Mouse (Mus musculus): Measurements from ENCODE around the gene Uhrf1.

Gene Uhrf1

DNA sequence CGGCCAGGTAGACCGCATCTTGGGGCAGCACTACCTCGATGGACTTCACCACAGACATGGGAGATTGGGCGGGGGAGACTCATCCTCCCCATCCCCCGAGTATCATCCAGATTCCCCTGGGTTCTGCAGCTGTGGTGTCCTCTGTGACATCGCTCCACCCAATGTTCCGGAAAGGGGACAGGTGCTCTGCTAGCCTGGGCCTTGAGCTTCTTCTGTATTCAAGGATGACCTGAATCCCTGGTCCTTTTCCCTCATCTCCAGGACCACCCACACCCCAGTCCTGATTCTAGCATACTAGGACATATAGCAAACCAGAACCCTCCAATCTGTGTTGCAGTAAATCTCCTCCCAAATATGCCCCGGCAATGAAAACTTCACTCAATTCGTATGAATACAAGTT is 2.9 kb upstream of the Uhrf1 start, which contains the start of gene Arrdc5:
TSS of gene Arrdc5 (minus strand) at position 101 of the 400 bp plus-strand sequence.
- DNase-seq (ENCODE audit: low read depth): no peak

DNA sequence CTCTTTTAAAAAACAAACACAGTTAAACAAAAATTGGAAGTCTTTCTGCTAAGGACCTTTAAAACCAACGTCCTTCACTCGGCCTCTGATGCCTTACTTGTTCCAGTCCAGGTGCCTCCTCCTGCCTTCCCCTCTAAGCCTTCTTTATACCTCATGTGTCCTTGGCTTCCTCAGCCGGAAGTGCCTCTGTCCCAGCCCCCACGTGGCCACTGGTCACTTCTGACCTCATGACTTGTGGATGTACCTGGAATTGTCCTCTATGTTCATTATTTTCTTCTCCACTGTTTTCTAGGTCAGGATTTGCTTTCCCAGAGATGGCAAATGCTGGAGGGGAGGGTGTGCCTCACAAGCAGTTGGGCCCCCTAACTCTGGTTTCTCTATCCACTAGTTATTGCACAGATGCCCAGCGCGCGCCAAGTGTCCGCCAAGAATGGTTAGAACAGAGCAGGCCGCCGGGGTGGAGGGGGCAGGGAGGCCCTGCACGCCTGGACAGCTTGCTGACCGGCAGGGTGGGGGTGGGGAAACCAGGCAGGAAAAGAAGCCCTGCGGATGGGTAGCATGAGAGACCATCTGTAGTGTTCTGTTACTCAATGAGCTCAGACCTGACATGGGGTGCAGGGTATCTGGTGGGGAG is 641 bp upstream of the Uhrf1 start:
- DNase-seq (ENCODE audit: low read depth): no peak

DNA sequence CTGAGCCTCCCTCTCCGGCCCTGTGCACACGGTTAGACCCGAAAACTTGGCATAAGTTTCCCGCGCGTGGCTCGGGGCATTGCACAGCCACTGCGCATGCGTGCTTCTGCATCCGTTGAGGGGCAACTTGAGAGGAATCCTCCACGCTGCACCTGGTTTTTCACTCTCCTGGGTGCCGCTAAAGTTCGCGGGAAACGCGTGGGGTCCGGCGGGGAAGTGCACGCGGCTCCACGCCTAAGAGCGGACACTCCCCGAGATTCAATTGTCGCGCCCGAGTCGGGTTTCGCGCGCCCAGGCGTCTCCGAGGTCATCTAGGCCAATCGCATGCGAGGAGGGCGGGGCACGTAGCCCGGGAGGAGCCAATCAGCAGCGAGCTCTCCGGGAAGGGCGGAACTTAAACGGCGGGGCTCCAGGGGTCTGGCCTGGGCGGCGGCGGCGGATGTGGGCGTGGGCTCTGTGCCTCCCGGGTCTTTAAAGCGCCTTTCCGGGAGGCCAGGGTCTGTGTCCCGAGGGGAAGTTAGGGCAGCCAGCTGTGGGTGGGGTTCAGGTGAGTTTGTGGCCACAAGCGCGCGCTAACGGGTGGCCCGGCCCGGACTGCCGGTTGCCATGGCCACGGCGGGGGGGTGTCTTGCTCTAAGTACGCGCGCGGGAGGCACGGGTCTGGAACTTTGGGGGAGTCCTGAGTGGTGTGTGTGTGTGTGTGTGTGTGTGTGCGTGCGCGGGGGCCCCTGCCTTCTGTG is 896 bp downstream of the Uhrf1 start:
- peak; percentile 99 for DNase-seq (ENCODE audit: low read depth)

DNA sequence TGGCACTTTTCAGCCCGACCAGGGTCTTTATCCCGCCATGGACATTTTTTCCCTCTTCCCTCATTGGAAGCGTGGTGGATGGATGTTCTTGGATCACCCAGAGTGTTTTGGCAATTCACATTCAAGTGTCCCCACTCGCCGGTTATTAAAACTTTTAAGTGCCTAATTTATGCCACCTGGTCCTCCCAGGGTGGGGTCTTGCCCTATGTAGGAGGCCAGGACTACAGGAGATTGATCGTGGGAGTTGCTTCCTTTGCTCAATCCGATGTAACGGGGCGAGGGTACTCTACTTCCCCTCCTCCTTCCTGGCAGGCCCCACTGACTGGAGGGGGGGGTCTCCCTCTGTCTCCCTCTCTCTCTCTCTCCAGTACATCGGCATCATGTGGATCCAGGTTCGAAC is 1.6 kb downstream of the Uhrf1 start:
- DNase-seq (ENCODE audit: low read depth): no peak

DNA sequence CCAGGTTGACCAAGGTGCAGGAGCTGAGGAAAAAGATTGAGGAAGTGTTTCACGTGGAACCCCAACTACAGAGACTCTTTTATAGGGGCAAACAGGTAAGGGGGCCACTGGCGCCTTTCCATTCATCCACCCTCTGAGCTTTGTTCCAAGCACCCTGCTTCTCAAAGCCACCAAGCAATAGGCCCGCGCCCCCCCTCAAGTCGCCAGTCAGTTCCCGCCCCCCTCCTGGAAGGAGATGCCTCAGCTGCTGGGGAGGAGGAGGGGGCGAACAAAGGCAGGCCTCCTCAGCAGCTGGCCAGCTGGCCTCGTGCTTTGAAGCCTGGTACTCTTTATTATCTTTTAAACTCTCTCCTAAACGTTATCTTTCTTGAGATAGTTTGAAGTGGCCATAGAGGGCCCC is 2.0 kb downstream of the Uhrf1 start:
- peak; percentile 20 for DNase-seq (ENCODE audit: low read depth)

DNA sequence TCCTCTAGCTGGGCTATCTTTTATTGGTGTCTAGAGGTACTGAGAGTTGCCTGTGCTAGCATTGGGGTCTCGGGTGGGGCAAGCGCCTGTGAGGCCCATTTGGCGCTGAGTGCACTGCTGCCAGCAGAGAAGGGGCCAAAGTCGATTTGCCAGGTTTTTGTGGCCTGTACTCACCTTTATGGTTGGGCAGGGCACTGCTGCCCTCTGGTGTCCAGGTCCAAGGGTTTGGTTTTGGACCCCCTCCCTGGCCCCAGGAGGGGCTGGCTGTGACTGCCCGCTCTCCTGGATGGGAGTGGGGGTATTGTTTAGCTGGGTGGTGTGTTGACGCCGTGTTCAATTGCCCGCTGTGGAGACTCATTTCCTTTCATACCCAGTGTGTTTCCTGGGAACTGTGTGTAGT is 2.7 kb downstream of the Uhrf1 start:
- peak; percentile 33 for DNase-seq (ENCODE audit: low read depth)

DNA sequence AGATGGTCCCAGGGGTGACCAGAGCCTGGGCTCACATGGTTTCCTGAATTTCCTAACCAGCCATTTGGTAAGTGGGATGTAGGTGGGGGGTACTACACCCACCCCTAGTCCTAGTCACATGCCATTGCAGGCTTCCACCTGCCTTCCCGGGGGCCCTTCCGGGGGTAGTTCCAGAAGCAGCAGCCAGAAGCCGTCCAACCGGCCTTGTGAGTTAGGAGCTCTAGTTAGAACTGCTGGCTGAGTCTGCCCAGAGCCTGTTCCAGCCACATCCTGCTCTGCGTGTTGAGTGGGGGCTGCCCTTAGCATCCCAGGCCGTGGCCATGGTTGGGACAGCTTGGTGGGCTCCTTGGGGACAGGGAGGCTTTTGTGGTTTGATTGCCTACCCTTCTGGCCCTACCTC is 5.0 kb downstream of the Uhrf1 start:
- DNase-seq (ENCODE audit: low read depth): no peak

DNA sequence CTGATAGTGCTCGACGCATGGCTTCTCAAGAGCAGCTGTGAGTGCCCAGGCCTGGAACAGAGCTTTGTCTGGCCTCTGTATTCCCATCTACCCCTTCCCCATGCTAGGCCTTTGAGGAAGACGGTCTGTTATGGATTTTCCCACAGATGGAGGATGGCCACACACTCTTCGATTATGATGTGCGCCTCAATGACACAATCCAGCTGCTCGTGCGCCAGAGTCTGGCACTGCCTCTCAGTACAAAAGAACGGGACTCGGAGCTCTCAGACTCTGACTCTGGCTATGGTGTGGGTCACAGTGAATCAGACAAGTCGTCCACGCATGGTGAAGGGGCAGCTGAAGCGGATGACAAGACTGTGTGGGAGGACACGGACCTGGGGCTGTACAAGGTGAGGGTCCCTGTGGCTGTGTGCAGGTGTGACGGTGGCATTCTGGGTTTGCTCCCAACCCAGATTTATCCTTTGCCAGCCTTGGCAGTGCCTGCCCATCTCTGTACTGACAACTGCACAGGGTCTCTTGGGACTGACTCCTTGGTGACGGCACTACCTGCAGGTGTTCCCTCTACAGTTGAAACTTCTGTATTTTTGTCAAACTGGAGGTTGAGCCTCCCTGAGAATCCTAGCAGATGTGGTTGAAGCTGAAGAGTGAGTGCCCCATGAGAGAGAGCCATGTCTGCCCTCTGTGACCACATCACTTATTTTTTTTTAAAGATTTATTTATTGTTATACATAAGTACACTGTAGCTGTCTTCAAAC is 6.2 kb downstream of the Uhrf1 start:
- no peak for DNase-seq (ENCODE audit: low read depth)

DNA sequence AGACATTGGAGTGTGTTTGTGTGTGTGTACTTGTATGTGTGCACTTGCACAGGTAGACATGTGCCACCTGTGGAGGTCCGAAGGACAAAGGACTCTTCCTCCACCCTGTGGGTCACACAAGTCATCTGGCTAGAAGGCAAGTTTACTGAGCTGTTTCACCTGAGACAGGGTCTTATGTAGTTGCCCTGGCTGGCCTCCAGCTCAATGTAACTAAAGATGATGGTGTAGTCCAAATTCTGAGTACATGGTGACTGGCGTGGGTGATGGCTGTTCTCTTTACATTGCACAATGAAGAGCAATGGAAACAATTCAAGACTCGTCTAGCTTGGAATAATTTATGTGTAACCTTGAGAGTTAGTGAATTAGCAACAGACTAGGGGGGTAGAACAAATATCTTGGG is 21.3 kb downstream of the Uhrf1 start:
- DNase-seq (ENCODE audit: low read depth): no peak

DNA sequence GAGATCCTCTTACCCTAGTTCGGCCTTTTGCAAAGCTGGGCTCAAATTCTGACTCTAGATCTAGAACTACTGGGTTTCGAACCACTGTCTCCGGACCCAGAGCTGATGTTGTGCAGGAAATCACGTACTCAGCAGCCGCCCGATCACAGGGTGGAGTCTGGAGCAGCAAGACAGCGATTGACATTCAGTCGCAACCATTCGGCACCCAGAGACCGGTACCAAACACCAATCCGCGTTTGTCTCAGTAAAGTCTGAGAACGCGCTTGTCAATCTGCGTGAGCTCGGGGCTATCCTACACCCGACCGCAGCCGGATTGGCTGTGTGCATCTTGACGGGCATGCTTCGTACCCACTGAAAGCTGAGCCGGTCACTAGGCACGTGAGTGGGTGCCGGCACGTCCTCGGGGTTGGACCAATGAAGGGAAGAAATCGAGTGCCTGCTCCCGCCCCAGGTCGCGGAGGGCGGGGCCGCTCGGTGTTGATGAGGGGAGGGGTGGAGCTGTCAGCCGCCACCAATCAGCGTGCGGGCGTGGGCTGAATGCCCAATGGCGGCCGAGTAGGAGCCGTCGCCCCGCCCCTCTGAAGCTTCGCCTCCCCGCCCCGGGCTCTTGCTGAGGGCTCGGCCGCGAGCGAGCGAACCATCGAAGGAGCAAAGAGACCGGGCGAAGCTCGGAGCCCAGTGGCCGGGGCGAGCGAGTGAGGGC is 22.5 kb downstream of the Uhrf1 start, which contains the start of gene Kdm4b:
TSS of gene Kdm4b (plus strand) at position 613 of the 703 bp plus-strand sequence.
- DNase-seq (ENCODE audit: low read depth): peak; percentile 99

DNA sequence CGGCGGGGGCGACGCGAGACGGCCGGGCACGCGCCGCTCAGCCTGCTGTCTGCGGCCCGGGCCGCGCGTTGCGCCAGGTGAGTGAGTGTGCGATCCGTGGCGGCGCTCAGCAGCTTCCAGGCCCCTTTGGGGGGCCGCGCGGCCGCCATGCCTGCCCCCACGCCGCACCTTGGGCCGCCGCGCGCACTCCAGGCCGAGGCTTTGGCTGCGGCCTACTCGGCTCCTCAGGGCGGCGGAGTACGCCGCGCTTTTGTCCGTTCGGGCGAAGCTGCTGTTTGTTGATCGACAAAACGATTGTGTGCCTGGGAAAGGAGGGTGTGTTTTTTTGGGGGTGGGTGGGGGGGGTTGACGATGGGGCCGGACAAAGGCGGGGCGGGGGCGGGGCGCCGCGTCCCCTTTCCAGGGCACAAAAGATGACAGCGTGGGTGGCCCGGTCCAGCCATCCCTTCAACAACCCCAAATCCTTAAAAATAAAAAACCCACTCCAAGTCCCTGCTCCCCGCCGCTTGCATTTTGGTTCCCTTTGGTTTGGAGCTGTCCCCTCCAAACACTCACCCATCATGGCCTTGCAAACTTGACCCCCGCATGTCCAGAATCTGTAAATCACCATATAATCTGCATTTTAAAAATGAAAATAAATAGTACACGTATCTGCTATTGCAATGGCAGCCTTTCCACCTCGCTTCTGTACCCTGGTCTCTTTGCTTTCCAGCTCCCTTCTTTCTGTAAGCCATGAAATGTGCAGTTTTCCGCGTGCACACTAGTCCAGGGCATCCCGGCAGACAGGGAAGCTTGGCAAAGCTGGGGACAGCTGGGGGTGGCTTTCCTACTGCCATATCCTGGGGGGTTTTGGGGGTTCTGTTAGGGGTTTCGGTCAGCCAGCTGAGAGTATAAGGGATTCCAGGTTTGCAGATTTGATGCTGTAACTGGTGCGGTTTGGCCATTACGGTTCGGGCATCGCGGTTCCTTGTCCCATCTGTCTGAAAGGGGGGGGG is 23.3 kb downstream of the Uhrf1 start:
- DNase-seq (ENCODE audit: low read depth): no peak

DNA sequence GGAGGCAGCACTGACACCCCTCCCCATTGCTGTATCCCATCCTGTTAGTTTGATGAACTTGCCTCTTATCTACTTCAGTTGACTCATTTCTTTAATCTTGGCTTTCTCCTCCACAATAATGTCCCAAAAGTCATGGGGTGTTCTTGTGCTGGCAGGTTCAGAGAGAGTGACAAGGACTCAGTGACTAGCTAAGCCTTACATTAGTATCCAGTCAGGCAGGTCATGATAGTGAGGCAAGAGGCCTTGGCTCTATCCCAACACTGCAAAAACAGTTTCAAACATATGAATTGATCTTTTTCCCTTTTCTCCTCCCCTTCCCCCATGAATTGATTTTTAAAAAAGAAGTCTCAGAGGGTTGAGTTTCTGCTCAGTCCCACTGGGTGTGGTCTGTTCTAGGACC is 26.1 kb downstream of the Uhrf1 start:
- DNase-seq (ENCODE audit: low read depth): no peak

DNA sequence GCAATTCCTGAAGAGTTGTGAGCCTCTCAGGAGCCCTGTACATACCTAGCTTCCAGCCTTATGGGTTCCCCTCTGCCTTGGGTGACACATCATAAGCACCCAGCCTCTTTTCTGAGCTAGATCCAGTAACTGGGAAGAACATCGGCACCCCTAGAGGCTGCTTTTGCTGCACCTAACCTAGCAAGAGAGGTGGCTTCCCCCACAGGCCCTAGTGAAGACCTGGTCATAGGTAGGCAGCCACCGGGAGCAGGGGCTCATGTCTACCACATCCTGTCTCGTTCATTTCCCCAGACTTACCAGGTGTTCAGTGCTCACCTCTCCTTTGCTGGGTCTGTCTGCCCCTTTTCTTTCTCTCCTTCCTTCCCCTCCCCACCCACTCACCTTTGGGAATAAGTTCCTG is 27.2 kb downstream of the Uhrf1 start:
- peak; percentile 49 for DNase-seq (ENCODE audit: low read depth)

DNA sequence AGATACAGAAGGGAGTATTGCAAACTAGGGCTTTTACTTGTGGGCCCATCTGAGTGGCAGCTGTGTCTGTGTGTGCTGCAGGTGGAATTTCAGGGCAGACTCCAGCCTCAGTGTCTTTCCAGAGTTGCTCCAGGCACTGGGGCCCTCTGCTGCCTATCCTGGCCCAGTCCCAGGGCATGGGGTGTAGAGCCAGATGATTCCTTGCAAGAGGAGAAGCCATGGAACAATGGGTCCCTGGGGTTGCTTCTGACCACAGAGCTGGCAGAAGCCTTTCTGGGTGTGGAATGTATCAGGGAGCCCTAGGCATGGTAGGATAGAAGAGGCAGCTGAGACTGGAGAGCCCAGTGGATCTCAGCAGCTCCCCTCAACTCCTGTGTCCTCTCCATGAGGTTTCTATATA is 28.1 kb downstream of the Uhrf1 start:
- no peak for DNase-seq (ENCODE audit: low read depth)

DNA sequence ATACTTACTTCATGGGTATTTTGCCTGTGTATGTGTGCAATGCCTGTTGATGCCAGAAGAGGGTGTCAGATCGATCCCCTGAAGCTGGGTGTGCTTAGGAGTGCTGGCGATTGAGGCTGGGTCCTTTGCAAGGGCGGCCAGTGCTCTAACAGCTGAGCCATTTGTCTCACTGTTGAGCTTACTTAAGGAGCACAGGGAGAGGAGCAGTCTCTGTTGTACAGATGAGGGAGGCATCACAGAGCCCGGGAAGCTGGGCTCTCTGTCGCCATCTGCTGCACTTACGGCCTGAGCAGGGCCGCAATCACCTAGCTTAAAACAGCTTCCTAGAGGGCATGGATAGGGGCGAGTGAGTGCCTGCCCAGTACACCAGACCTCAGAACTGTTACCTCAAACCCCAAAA is 29.9 kb downstream of the Uhrf1 start:
- peak; percentile 34 for DNase-seq (ENCODE audit: low read depth)

DNA sequence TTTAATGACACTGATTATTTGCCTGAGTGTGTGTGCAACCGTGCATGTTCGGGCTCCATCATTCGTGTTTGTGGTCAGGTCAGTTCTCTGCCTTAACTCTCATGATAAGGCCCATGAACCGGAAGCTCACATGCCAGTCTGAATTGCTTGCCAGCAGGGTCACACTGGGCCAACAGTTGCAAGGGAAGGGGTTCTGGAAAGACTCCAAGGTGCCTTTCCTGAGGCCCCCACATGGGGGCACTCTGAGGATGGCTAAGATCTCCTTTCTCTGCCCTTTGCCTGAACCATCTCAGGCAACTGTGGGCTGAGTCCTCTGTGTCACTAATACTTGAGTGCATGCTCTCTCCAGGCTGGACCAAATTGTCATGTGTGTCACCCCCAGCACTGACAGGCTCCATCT is 34.1 kb downstream of the Uhrf1 start:
- DNase-seq (ENCODE audit: low read depth): peak; percentile 66

DNA sequence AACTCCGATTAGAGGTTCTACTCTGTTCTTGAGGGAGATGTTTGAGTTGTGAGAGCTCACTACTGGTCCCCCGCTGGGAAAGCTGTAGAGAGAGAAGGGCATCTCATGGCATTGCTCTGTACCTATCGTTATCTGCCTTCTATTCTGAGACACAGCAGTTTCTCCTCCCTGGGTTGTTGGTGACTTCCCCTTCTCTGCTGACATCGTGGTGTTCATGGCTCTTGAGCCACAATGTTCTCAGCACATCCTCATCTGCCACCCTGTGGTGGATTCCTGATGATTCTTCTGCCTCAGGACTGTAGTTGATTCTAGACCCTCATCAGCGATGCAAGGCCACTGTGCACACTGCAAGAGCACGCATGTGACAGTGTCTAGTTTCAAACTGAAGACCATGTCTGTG is 34.7 kb downstream of the Uhrf1 start:
- DNase-seq (ENCODE audit: low read depth): no peak

DNA sequence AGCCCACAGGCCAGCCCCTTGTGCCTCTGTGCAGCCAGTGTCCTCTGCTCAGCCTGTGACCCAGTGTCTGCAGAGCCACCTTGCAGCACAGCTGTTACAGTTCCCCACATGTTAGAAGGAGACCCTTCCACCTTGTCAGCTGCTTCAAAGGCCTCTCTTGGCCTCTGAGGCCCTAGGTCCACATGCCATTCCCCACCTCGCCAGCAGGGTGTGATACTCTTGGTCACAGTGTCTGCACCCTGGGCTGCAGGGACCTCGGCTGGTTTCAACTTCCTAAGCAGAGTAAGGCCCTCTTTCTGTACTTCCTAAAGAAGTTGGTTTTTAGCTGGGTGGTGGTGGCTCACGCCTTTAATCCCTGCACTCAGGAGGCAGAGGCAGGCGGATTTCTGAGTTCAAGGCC is 35.8 kb downstream of the Uhrf1 start:
- peak; percentile 63 for DNase-seq (ENCODE audit: low read depth)

DNA sequence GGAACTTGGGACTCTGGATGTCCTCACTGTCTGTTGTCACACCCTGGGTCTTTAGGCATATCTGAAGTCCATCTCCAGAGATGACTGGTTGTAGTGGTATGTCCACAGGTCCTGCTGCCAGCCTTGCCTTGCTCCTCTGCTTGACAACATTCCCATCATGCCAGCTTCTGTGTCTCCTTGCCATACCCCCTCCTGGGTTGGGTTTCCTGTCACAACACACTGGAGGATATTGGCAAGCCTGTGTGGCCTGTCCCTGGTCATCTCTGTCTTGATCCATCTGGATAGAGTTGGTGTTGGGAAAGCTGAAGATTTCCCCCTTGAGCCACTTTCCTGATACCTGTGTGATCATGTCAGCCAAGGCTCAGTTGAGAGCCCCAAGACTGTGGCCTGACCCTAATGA is 37.6 kb downstream of the Uhrf1 start:
- DNase-seq (ENCODE audit: low read depth): no peak

DNA sequence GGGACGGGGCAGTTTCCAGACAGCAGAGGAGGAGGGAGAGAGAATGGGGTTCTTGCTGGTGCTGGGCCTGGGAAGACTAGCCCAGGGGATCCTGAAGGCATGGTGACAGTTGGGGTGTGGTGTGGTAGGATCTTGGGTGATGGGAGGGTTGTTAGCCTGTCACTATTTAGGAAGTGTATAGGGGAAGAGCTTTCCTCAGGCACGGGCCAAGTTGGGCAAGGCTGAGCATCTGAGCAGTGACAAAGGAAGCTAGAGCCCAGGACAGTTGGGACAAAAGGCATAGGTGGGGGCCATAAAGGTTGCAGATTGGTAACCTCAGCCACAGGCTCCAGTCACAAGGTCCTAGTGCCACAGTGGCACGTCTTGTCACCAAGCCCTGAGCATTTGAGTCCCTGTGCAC is 40.3 kb downstream of the Uhrf1 start:
- no peak for DNase-seq (ENCODE audit: low read depth)

DNA sequence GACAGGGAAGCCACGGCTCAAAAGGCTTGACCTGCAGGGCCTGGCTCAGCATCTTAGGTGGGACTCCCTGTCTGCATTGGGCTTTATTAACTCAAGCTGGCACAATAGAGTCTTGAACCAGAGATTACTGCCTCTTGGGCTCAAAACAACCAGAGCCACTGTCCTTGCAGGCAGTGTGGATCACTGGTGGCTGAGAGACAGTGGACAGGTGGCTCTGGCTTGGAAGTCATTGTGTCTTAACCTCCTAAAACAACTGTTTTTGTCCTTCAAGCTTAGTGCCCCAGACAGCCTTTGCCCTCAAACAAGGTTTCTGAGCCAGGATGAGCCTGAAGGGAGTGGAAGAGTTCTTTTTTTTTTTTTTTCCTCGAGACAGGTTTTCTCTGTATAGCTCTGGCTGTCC is 42.2 kb downstream of the Uhrf1 start:
- DNase-seq (ENCODE audit: low read depth): no peak

Measured in induced T-regulatory cell, adult 2 months (primary cell).